Mouse (Mus musculus): ENCODE data around the gene Adk. TPM values are rescaled to one million over a fixed set of nuclear protein-coding genes. Genes with fewer than 3 reads are reported as not detected.

Gene Adk
- polyA plus RNA-seq, 1 experiment = 1.0 TPM

DNA sequence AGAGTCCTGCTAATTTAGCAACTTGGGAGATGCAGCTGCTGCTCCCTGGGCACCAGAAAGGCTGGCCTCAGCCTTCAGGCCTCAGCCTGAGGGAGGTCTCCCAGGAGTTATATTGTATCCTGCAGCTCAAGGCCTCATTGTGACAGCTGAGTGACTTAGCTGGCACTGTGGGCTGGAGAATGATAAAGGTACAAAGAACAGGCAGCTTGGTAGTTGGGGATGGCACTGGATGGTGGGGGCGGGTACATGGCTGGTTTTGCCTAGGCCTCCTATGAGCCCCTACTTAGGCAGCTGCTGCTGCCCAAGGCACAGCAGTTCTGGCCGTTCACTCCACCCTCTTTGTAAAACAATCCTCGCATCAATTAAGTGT lies 436.7 kb downstream of the Adk start:
- Histone ChIP-seq H3K27me3 (ENCODE audit: control insufficient read depth) (no peaks in the 10 kb centered on the region), H3K4me1 (ENCODE audit: control insufficient read depth) (no peaks in the 10 kb centered on the region), H3K4me3 (replicated peaks) (no peak overlapping the region), H3K9me3 (ENCODE audit: control insufficient read depth, low read length) (no peaks in the 10 kb centered on the region), H3K36me3 (ENCODE audit: control insufficient read depth) (no peaks in the 10 kb centered on the region)
- TF ChIP-seq TAL1 (IDR thresholded peaks at IDR 0.05; ENCODE audit: low read length) = no peak
- no peak for TF ChIP-seq GATA1 (IDR thresholded peaks at IDR 0.05; ENCODE audit: low read length)

- Histone ChIP-seq H3K4me3 (replicated peaks) (no peak overlapping the region), H3K27me3 (ENCODE audit: control insufficient read depth) (peaks cover 3% of the 10 kb centered on the region), H3K9me3 (ENCODE audit: control insufficient read depth, low read length) (no peaks in the 10 kb centered on the region), H3K36me3 (ENCODE audit: control insufficient read depth) (no peaks in the 10 kb centered on the region), H3K4me1 (ENCODE audit: control insufficient read depth) (no peaks in the 10 kb centered on the region)
- TF ChIP-seq TAL1 (IDR thresholded peaks at IDR 0.05; ENCODE audit: low read length) = no peak
- no peak for TF ChIP-seq GATA1 (IDR thresholded peaks at IDR 0.05; ENCODE audit: low read length)
Observed at GRCm38 (mm10) chr14:21490141-21490540, 437.8 kb downstream of the Adk start.

Other genes starting within 250 kb of the Adk start
- gene Plau, start 215.9 kb upstream of the Adk start, polyA plus RNA-seq (2012) = not detected in 2 replicates
- gene Vcl, start 123.2 kb upstream of the Adk start, polyA plus RNA-seq (2012) = 0.21 and 0.43 TPM in 2 replicates
- 0.24 and 0.28 TPM in 2 replicates for gene Ap3m1, start 66 bp upstream of the Adk start, polyA plus RNA-seq (2012)

Measured in erythroblast, embryonic 14.5 days (primary cell).